11 mouse cellular contexts compared by ENCODE assay signal in the genomic region with DNA sequence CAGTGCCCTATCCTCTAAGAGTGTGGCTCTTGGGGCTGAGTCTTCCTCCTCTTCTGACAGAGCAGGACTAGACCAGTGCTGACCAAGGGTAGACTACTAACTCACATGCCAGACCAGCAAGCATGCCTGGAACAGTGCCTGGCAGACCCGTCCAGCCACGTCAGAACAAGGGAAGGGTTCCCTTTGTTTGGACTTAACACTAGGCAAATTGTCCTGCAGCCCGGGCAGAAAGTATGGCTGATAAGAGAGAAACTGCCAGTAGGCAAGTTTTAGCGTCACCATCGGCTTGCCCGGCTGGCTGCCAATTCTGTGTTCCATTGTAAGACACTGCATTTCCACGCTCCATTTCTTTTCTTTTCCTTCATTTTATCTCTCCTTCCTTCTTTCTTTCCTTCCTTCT. TPM values are rescaled to one million over a fixed set of nuclear protein-coding genes. Genes with fewer than 3 reads are reported as not detected.
DNase-seq lines count a peak whose midpoint lies in the region; ATAC-seq and TF ChIP-seq lines count a peak whose summit lies in the region.
"Had no signal": no experiment of that assay in that cellular context is flagged by ENCODE, and none has a peak within 500 bp of the region (broad histone marks: within the 10 kb centered on the region; RNA-seq: fewer than 3 reads in every experiment).

No protein-coding gene starts in this region.

- no peaks in the 10 kb centered on the region for H3K9me3 ChIP-seq in ES-Bruce4 (replicated peaks; ENCODE audit: control insufficient read depth, insufficient read depth, low read length, poor library complexity, severe bottlenecking)
- H3K9me3 ChIP-seq in heart, embryonic 13.5 days: no peaks in the 10 kb centered on the region
- H3K9me3 ChIP-seq: forebrain, embryonic 10.5 days had no signal

- intact Hi-C loops in gastrocnemius, adult 2 months (cut with DNase I): no loop called here
- intact Hi-C loops in gastrocnemius, postnatal 36 days (cut with DNase I): no loop called here

- peak overlapping the region; percentile 61 for H3K27ac ChIP-seq in gastrocnemius, adult 2 months
- H3K27ac ChIP-seq in ES-Bruce4 (ENCODE audit: insufficient read depth, low read length): peak overlapping the region; percentile 65
- peak overlapping the region; percentile 65 for H3K27ac ChIP-seq in heart, embryonic 13.5 days (replicated peaks)
- H3K27ac ChIP-seq: forebrain, embryonic 10.5 days had no signal

- H3K4me2 ChIP-seq in heart, embryonic 13.5 days: peak overlapping the region; percentile 5; the same call in 1 of the 2 replicates

- ATAC-seq in heart, embryonic 13.5 days (ENCODE audit: extremely low read depth, insufficient number of reproducible peaks, low FRiP score, low TSS enrichment): no peak
- ATAC-seq: Patski had no signal

- no peak overlapping the region for H3K9ac ChIP-seq in ES-Bruce4 (ENCODE audit: low read depth, poor library complexity, severe bottlenecking)
- no peak overlapping the region for H3K9ac ChIP-seq in heart, embryonic 13.5 days

- H3K27me3 ChIP-seq in ES-Bruce4 (ENCODE audit: control insufficient read depth, insufficient read depth, low read length, poor library complexity, severe bottlenecking): no peaks in the 10 kb centered on the region
- H3K27me3 ChIP-seq in heart, embryonic 13.5 days (replicated peaks): no peaks in the 10 kb centered on the region
- H3K27me3 ChIP-seq: Patski had no signal

- H3K4me1 ChIP-seq in ES-Bruce4 (ENCODE audit: control insufficient read depth, insufficient read depth, low read length): peaks cover 4% of the 10 kb centered on the region
- peaks cover 63% of the 10 kb centered on the region for H3K4me1 ChIP-seq in heart, embryonic 13.5 days

- H3K36me3 ChIP-seq in ES-Bruce4 (ENCODE audit: control insufficient read depth, insufficient read depth, low read length, poor library complexity, severe bottlenecking): no peaks in the 10 kb centered on the region
- no peaks in the 10 kb centered on the region for H3K36me3 ChIP-seq in heart, embryonic 13.5 days
- H3K36me3 ChIP-seq: forebrain, embryonic 10.5 days had no signal

- H3K4me3 ChIP-seq in gastrocnemius, adult 2 months: no peak overlapping the region
- H3K4me3 ChIP-seq in ES-Bruce4 (ENCODE audit: low read depth, low read length): no peak overlapping the region
- H3K4me3 ChIP-seq in heart, embryonic 13.5 days: no peak overlapping the region
- H3K4me3 ChIP-seq: forebrain, embryonic 10.5 days had no signal

- WGBS in heart, embryonic 13.5 days: 38% methylated on average over 7 of the region's 7 CpGs

- no peak for TF ChIP-seq EP300 in ES-Bruce4 (IDR thresholded peaks at IDR 0.05; ENCODE audit: insufficient read depth, low read depth, low read length)

- TF ChIP-seq CTCF in gastrocnemius, adult 2 months (IDR thresholded peaks at IDR 0.05): no peak
- TF ChIP-seq CTCF in ES-Bruce4 (IDR thresholded peaks at IDR 0.05; ENCODE audit: low read depth, low read length): no peak

- TF ChIP-seq POLR2A in ES-Bruce4 (IDR thresholded peaks at IDR 0.05; ENCODE audit: insufficient read depth, low read length): no peak

- DNase-seq in gastrocnemius, adult 2 months: peak; percentile 39
- DNase-seq in gastrocnemius, postnatal 36 days: no peak
- DNase-seq in lung, postnatal 4 days: peak; percentile 27 to 53
- no peak for DNase-seq in spleen, adult 12 weeks (ENCODE audit: low spot score)
- DNase-seq in layer of hippocampus, postnatal 36 days: no peak
- no peak for DNase-seq in thymus, postnatal 4 days
- DNase-seq: thymus, postnatal 25 days had no signal

RNA-seq across cellular contexts. Expression of gene Dag1, which starts 3.9 kb away (rescaled TPM):
- 100 to 1,000 TPM; 170 to 229 TPM for total RNA-seq in gastrocnemius, adult 2 months (2021)
- 100 to 1,000 TPM; 170 to 174 TPM for total RNA-seq in gastrocnemius, postnatal 36 days (2021)
- 116 and 124 TPM in 2 replicates for polyA plus RNA-seq in ES-Bruce4 (2011; ENCODE audit: insufficient read depth, insufficient read length, low read depth, missing spikeins)
- polyA plus RNA-seq in heart, embryonic 13.5 days (2015; fragmentation: Nextera tagmentation; extraction: Ambion mirVana): 136 and 138 TPM in 2 replicates
- total RNA-seq in layer of hippocampus, postnatal 36 days (2021): 10 to 100 TPM; 77.8 to 82.4 TPM

RNA-seq across cellular contexts. Expression of gene Nicn1, which starts 22.5 kb away (rescaled TPM):
- 10 to 100 TPM in 1 of 2 experiments, 1 to 10 TPM in 1; 9.3 to 11.9 TPM for total RNA-seq in gastrocnemius, adult 2 months (2021)
- 10 to 100 TPM in 1 of 2 experiments, 1 to 10 TPM in 1; 9.4 to 11.4 TPM for total RNA-seq in gastrocnemius, postnatal 36 days (2021)
- 18.3 and 23.1 TPM in 2 replicates for polyA plus RNA-seq in ES-Bruce4 (2011; ENCODE audit: insufficient read depth, insufficient read length, low read depth, missing spikeins)
- 23.6 and 24.3 TPM in 2 replicates for polyA plus RNA-seq in heart, embryonic 13.5 days (2015; fragmentation: Nextera tagmentation; extraction: Ambion mirVana)
- total RNA-seq in layer of hippocampus, postnatal 36 days (2021): 100 to 1,000 TPM in 1 of 2 experiments, 10 to 100 TPM in 1; 96.7 to 118 TPM

RNA-seq across cellular contexts. Expression of gene Amt, which starts 29.0 kb away (rescaled TPM):
- 1 to 10 TPM; 1.0 to 1.4 TPM for total RNA-seq in gastrocnemius, adult 2 months (2021)
- 1 to 10 TPM in 1 of 2 experiments, under 1 TPM in 1; 0.94 to 1.3 TPM for total RNA-seq in gastrocnemius, postnatal 36 days (2021)
- 69.2 and 69.3 TPM in 2 replicates for polyA plus RNA-seq in ES-Bruce4 (2011; ENCODE audit: insufficient read depth, insufficient read length, low read depth, missing spikeins)
- polyA plus RNA-seq in heart, embryonic 13.5 days (2015; fragmentation: Nextera tagmentation; extraction: Ambion mirVana): 10.9 and 12.9 TPM in 2 replicates
- 10 to 100 TPM; 34.9 to 36.2 TPM for total RNA-seq in layer of hippocampus, postnatal 36 days (2021)

RNA-seq across cellular contexts. Expression of gene Rhoa, which starts 38.2 kb away (rescaled TPM):
- 100 to 1,000 TPM in 1 of 2 experiments, 10 to 100 TPM in 1; 95.0 to 122 TPM for total RNA-seq in gastrocnemius, adult 2 months (2021)
- total RNA-seq in gastrocnemius, postnatal 36 days (2021): 10 to 100 TPM; 97.0 to 97.5 TPM
- 429 and 434 TPM in 2 replicates for polyA plus RNA-seq in ES-Bruce4 (2011; ENCODE audit: insufficient read depth, insufficient read length, low read depth, missing spikeins)
- 332 and 341 TPM in 2 replicates for polyA plus RNA-seq in heart, embryonic 13.5 days (2015; fragmentation: Nextera tagmentation; extraction: Ambion mirVana)
- total RNA-seq in layer of hippocampus, postnatal 36 days (2021): 100 to 1,000 TPM; 169 to 173 TPM

RNA-seq across cellular contexts. Expression of gene Tcta, which starts 38.3 kb away (rescaled TPM):
- total RNA-seq in gastrocnemius, adult 2 months (2021): 10 to 100 TPM; 27.0 to 35.1 TPM
- 10 to 100 TPM; 24.9 to 25.1 TPM for total RNA-seq in gastrocnemius, postnatal 36 days (2021)
- polyA plus RNA-seq in ES-Bruce4 (2011; ENCODE audit: insufficient read depth, insufficient read length, low read depth, missing spikeins): 4.0 and 7.0 TPM in 2 replicates
- 31.2 and 32.6 TPM in 2 replicates for polyA plus RNA-seq in heart, embryonic 13.5 days (2015; fragmentation: Nextera tagmentation; extraction: Ambion mirVana)
- 10 to 100 TPM; 29.1 to 30.0 TPM for total RNA-seq in layer of hippocampus, postnatal 36 days (2021)

Comparison
In these comparisons a context has a peak if more than half of its experiments do, and no peak if none do; other contexts are left out.
1. DNase-seq: peak in gastrocnemius, adult 2 months (single experiment) and lung, postnatal 4 days (2 of 2); none in gastrocnemius, postnatal 36 days (0 of 2), spleen, adult 12 weeks (single experiment), layer of hippocampus, postnatal 36 days (0 of 2) and thymus, postnatal 4 days (single experiment).
2. RNA of gene Nicn1, which starts 22.5 kb away (total RNA-seq): 96.7 to 118 TPM in layer of hippocampus, postnatal 36 days; 9.3 to 11.9 TPM in gastrocnemius, adult 2 months and 9.4 to 11.4 TPM in gastrocnemius, postnatal 36 days; every median in the first group is over 4 times any median in the second.
3. RNA of gene Amt, which starts 29.0 kb away (total RNA-seq): 34.9 to 36.2 TPM in layer of hippocampus, postnatal 36 days; 1.0 to 1.4 TPM in gastrocnemius, adult 2 months and 0.94 to 1.3 TPM in gastrocnemius, postnatal 36 days; every median in the first group is over 10 times any median in the second.
4. Peak in every context shown above with its lines, with median percentiles within 50 percentile points of each other: H3K27ac ChIP-seq.